Mouse (Mus musculus) hindbrain, postnatal 0 days (tissue): ENCODE data around the gene Rpl10a. TPM values are rescaled to one million over a fixed set of nuclear protein-coding genes. Genes with fewer than 3 reads are reported as not detected.

ENCODE experiments used
- ATAC-seq: fragments of 200-750 bp; cut with Nextera tagmentation; 2 replicates; pipeline ENCODE4 v1.8.0; 2017; ENCODE audit warnings: mild to moderate bottlenecking, moderate TSS enrichment, moderate library complexity
- DNase-seq: peaks from one replicate; pipeline ENCODE4 v3.0.0-alpha.2; 2015; ENCODE audit warnings: low spot score
- H3K27ac ChIP-seq: fragments of 300-500 bp; sonication (generic); 2 replicates; pipeline ENCODE4 v1.5.1; 2014; ENCODE audit warnings: mild to moderate bottlenecking
- H3K27me3 ChIP-seq: fragments of 300-500 bp; sonication (generic); 2 replicates; pipeline ENCODE4 v1.6.1; 2014; ENCODE audit warnings: low read length, mixed read lengths; ENCODE audit not compliant: insufficient read depth
- H3K36me3 ChIP-seq: fragments of 300-500 bp; sonication (generic); 2 replicates; pipeline ENCODE4 v1.6.1; 2014; ENCODE audit warnings: low read length, mixed read lengths; ENCODE audit not compliant: insufficient read depth
- H3K4me1 ChIP-seq: fragments of 300-500 bp; sonication (generic); 2 replicates; pipeline ENCODE4 v1.6.1; 2014; ENCODE audit warnings: antibody characterized with exemption, low read length, mixed read lengths; ENCODE audit not compliant: insufficient read depth
- H3K4me2 ChIP-seq: fragments of 300-500 bp; sonication (generic); 2 replicates; pipeline ENCODE4 v1.6.1; 2014; ENCODE audit warnings: low read depth, mild to moderate bottlenecking, low read length, moderate library complexity, mixed read lengths
- H3K4me3 ChIP-seq: fragments of 300-500 bp; sonication (generic); 2 replicates; pipeline ENCODE4 v1.5.1; 2014; ENCODE audit warnings: low read length
- H3K9ac ChIP-seq: fragments of 300-500 bp; sonication (generic); replicated peaks from 2 replicates; pipeline ENCODE4 v1.6.1; 2014; ENCODE audit warnings: mild to moderate bottlenecking, low read length, moderate library complexity, mixed read lengths
- H3K9me3 ChIP-seq: fragments of 300-500 bp; sonication (generic); 2 replicates; pipeline ENCODE4 v1.6.1; 2016; ENCODE audit warnings: low read length, mixed read lengths
- CTCF ChIP-seq: IDR thresholded peaks from 2 replicates; pipeline ENCODE4 v1.5.1; 2016; ENCODE audit warnings: antibody characterized with exemption, control low read depth, low read depth
- WGBS: fragments of 180-500 bp; shearing (Covaris S2); extraction: QIAGEN DNeasy Blood & Tissue Kit; methylation state at CpG from one replicate; pipeline ENCODE4 v1.1.7; 2014; 5-methylcytosine and 5-hydroxymethylcytosine counted together
- polyA plus RNA-seq: library from polyadenylated mRNA; unstranded; fragments of >200 nt; fragmentation: Nextera tagmentation; extraction: Ambion mirVana; gene quantifications from 2 replicates; pipeline ENCODE4 v1.2.1, GENCODE M21; 2015
- total RNA-seq: library from RNA; depleted of rRNA; stranded (reverse); fragments of >200 nt; gene quantifications from 2 replicates; pipeline ENCODE4 v1.2.3, GENCODE M21; 2014

The Rpl10a gene
- total and polyA plus RNA-seq, 2 experiments from 2014 or later = 337 to 1,071 TPM

- TF ChIP-seq CTCF = 0 out of 2 replicates have a peak, but pooled peaks have one; percentile 9
- peak overlapping the region; percentile 28; the same call in 1 of the 2 replicates for H3K9ac ChIP-seq
- peaks cover 30% of the 10 kb centered on the region for H3K27me3 ChIP-seq
- DNase-seq (peak; percentile 23), ATAC-seq (no peak)
- WGBS = 2% methylated on average over 25 of the region's 25 CpGs
- H3K36me3 ChIP-seq = no peaks in the 10 kb centered on the region
- peak overlapping the region; percentile 28 for H3K4me3 ChIP-seq
- H3K4me2 ChIP-seq = peak overlapping the region; percentile 54
- H3K9me3 ChIP-seq = no peaks in the 10 kb centered on the region
- no peak overlapping the region for H3K27ac ChIP-seq
- no peaks in the 10 kb centered on the region; the same call in 1 of the 2 replicates for H3K4me1 ChIP-seq
These were observed 34.5 kb downstream of the Rpl10a start for GRCm38 (mm10) chr17:28362653-28363292.

- Histone ChIP-seq H3K9ac (no peak overlapping the region), H3K27me3 (peaks cover 30% of the 10 kb centered on the region), H3K9me3 (no peaks in the 10 kb centered on the region), H3K36me3 (no peaks in the 10 kb centered on the region), H3K27ac (no peak overlapping the region), H3K4me1 (no peaks in the 10 kb centered on the region; the same call in 1 of the 2 replicates), H3K4me3 (no peak overlapping the region; the same call in 1 of the 2 replicates), H3K4me2 (peak overlapping the region; percentile 54; the same call in 1 of the 2 replicates)
- no peak for TF ChIP-seq CTCF
- ATAC-seq (no peak), DNase-seq (no peak)
- 15% methylated on average over 6 of the region's 6 CpGs for WGBS
These were observed 35.2 kb downstream of the Rpl10a start for GRCm38 (mm10) chr17:28363507-28363906.

GRCm38 (mm10) chr17:28365122-28365521 is 36.9 kb downstream of the Rpl10a start, which contains the start of gene Tulp1:
Gene Tulp1 (minus strand): TSS chr17:28365222.
- Histone ChIP-seq H3K9ac (no peak within 1 kb of the TSS), H3K36me3 (no peaks in the 10 kb centered on the region), H3K4me3 (peak within 1 kb of the TSS; percentile 15), H3K4me1 (no peaks in the 10 kb centered on the region; the same call in 1 of the 2 replicates), H3K9me3 (no peaks in the 10 kb centered on the region), H3K4me2 (peak within 1 kb of the TSS; percentile 41), H3K27me3 (peaks cover 21% of the 10 kb centered on the region), H3K27ac (no peak within 1 kb of the TSS)
- TF ChIP-seq CTCF = no peak
- DNase-seq (no peak), ATAC-seq (no peak)
- 26% methylated on average over 8 of the region's 8 CpGs for WGBS

GRCm38 (mm10) chr17:28368449-28368848 is 40.2 kb downstream of the Rpl10a start:
- Histone ChIP-seq H3K4me3 (no peak overlapping the region), H3K36me3 (no peaks in the 10 kb centered on the region), H3K27ac (no peak overlapping the region), H3K4me1 (no peaks in the 10 kb centered on the region; the same call in 1 of the 2 replicates), H3K9ac (no peak overlapping the region), H3K27me3 (peaks cover 20% of the 10 kb centered on the region), H3K9me3 (no peaks in the 10 kb centered on the region), H3K4me2 (no peak overlapping the region)
- DNase-seq (peak; percentile 54), ATAC-seq (0 out of 2 replicates have a peak, but pooled peaks have one; percentile 38)
- TF ChIP-seq CTCF = peak; percentile 85
- 7% methylated on average over 13 of the region's 13 CpGs for WGBS

- Histone ChIP-seq H3K4me3 (no peak overlapping the region), H3K4me2 (no peak overlapping the region), H3K9ac (no peak overlapping the region), H3K27me3 (peaks cover 14% of the 10 kb centered on the region), H3K27ac (no peak overlapping the region), H3K4me1 (no peaks in the 10 kb centered on the region), H3K36me3 (no peaks in the 10 kb centered on the region), H3K9me3 (no peaks in the 10 kb centered on the region)
- 75% methylated on average over 5 of the region's 5 CpGs for WGBS
- TF ChIP-seq CTCF = no peak
- ATAC-seq (no peak), DNase-seq (no peak)
These were observed 40.8 kb downstream of the Rpl10a start for GRCm38 (mm10) chr17:28369056-28369455.

- Histone ChIP-seq H3K27ac (no peak overlapping the region), H3K4me2 (no peak overlapping the region), H3K9me3 (no peaks in the 10 kb centered on the region), H3K36me3 (no peaks in the 10 kb centered on the region), H3K27me3 (peaks cover 19% of the 10 kb centered on the region), H3K9ac (no peak overlapping the region), H3K4me3 (no peak overlapping the region), H3K4me1 (no peaks in the 10 kb centered on the region)
- TF ChIP-seq CTCF = no peak
- 61% methylated on average over 2 of the region's 2 CpGs for WGBS
- no peak for ATAC-seq
- no peak for DNase-seq
These were observed 43.0 kb downstream of the Rpl10a start for GRCm38 (mm10) chr17:28371286-28371685.

GRCm38 (mm10) chr17:28371941-28372340 is 43.7 kb downstream of the Rpl10a start:
- ATAC-seq (no peak), DNase-seq (no peak)
- no peaks in the 10 kb centered on the region for H3K9me3 ChIP-seq
- no peak overlapping the region for H3K27ac ChIP-seq
- H3K4me1 ChIP-seq = no peaks in the 10 kb centered on the region
- 68% methylated on average over 1 of the region's 1 CpGs for WGBS
- no peak overlapping the region for H3K4me2 ChIP-seq
- no peak overlapping the region for H3K4me3 ChIP-seq
- no peak overlapping the region for H3K9ac ChIP-seq
- TF ChIP-seq CTCF = no peak
- peaks cover 19% of the 10 kb centered on the region for H3K27me3 ChIP-seq
- H3K36me3 ChIP-seq = no peaks in the 10 kb centered on the region
